Mouse (Mus musculus): ENCODE measurements around the gene Prpf6. TPM values are rescaled to one million over a fixed set of nuclear protein-coding genes. Genes with fewer than 3 reads are reported as not detected.

Gene Prpf6
- polyA plus RNA-seq (2015; fragmentation: Nextera tagmentation; extraction: Ambion mirVana) = 57.3 and 63.6 TPM in 2 replicates

DNA sequence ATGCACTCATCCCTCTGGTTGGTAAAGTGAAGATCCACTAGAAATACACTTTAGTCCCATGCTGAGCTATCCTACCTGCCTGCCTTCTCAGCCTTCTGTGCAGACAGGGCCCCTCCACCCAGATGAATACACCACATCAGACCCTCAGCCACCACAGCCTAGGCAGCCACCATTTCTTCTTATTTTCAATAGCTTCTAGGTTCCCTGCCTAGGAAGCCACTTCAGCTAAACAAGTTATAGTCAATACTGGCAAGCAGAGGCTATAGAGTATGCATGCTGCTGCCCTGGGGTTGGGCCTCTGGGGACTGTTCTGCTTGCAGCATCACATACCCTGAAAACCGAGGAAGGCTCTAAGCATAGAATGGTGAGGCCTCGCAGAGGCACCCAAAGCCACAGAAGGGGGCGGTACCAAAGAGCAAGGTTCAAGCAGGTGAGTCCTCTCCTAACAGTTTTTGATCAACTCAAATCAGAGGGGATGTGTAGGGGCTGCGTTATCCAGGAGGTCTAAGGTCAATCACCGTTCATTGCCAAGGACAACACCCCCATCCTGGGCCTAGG, at the start of gene Prpf6:
Gene Prpf6, plus strand, starts transcription at position 341 of the 558 bp plus-strand sequence.
- H3K36me3 ChIP-seq (ENCODE audit: control insufficient read depth, insufficient read depth, low read length) = peaks cover 36% of the 10 kb centered on the region
- peak within 1 kb of the TSS; percentile 96 for H3K27ac ChIP-seq (ENCODE audit: low read depth, low read length)
- H3K4me3 ChIP-seq (ENCODE audit: low read length) = peak within 1 kb of the TSS; percentile 93
- peak within 1 kb of the TSS; percentile 74 for H3K4me2 ChIP-seq (ENCODE audit: low read length)
- ATAC-seq = 0 out of 2 replicates have a peak, but pooled peaks have one; percentile 3
- 17% methylated on average over 5 of the region's 5 CpGs for WGBS
- no peaks in the 10 kb centered on the region for H3K9me3 ChIP-seq (ENCODE audit: control insufficient read depth, low read length)
- no peaks in the 10 kb centered on the region for H3K27me3 ChIP-seq (replicated peaks; ENCODE audit: control insufficient read depth, insufficient read depth, low read length)
- H3K4me1 ChIP-seq (ENCODE audit: control insufficient read depth, insufficient read depth, low read depth, low read length) = peaks cover 20% of the 10 kb centered on the region
- H3K9ac ChIP-seq (ENCODE audit: low read depth, low read length) = peak within 1 kb of the TSS; percentile 95

DNA sequence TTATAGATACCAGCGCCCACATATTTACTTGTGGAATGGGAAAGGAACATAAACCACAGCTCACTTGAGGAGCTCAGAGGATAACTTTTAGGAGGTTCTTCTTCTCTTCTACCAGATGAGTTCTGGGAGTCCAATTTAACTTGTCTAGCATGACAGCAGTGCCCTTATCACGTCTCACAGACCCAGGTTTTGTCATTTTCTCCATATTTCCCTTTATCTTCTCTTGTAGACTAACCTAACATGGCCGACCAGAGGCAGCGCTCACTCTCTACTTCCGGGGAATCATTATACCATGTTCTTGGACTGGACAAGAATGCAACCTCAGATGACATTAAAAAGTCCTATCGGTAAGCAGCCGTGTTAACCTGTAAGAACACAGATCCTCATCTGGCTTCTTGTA, 45.5 kb upstream of the Prpf6 start:
- Histone ChIP-seq H3K9me3 (ENCODE audit: control insufficient read depth, low read length) (no peaks in the 10 kb centered on the region), H3K27ac (ENCODE audit: low read depth, low read length) (no peak overlapping the region), H3K4me3 (ENCODE audit: low read length) (no peak overlapping the region), H3K36me3 (ENCODE audit: control insufficient read depth, insufficient read depth, low read length) (peaks cover 32% of the 10 kb centered on the region), H3K4me1 (ENCODE audit: control insufficient read depth, insufficient read depth, low read depth, low read length) (no peaks in the 10 kb centered on the region), H3K9ac (ENCODE audit: low read depth, low read length) (no peak overlapping the region), H3K27me3 (replicated peaks; ENCODE audit: control insufficient read depth, insufficient read depth, low read length) (no peaks in the 10 kb centered on the region), H3K4me2 (ENCODE audit: low read length) (no peak overlapping the region)
- 97% methylated on average over 7 of the region's 7 CpGs for WGBS
- no peak for ATAC-seq

- no peak overlapping the region for H3K9ac ChIP-seq (ENCODE audit: low read depth, low read length)
- no peak overlapping the region for H3K27ac ChIP-seq (ENCODE audit: low read depth, low read length)
- 71% methylated on average over 1 of the region's 1 CpGs for WGBS
- no peaks in the 10 kb centered on the region for H3K4me1 ChIP-seq (ENCODE audit: control insufficient read depth, insufficient read depth, low read depth, low read length)
- H3K36me3 ChIP-seq (ENCODE audit: control insufficient read depth, insufficient read depth, low read length) = peaks cover 43% of the 10 kb centered on the region
- H3K4me2 ChIP-seq (ENCODE audit: low read length) = no peak overlapping the region
- no peaks in the 10 kb centered on the region for H3K9me3 ChIP-seq (ENCODE audit: control insufficient read depth, low read length)
- no peak for ATAC-seq
- H3K4me3 ChIP-seq (ENCODE audit: low read length) = no peak overlapping the region
- H3K27me3 ChIP-seq (replicated peaks; ENCODE audit: control insufficient read depth, insufficient read depth, low read length) = no peaks in the 10 kb centered on the region
Observed at GRCm38 (mm10) chr2:181548227-181548626, 43.4 kb upstream of the Prpf6 start.

- Histone ChIP-seq H3K27ac (ENCODE audit: low read depth, low read length) (no peak overlapping the region), H3K36me3 (ENCODE audit: control insufficient read depth, insufficient read depth, low read length) (peaks cover 43% of the 10 kb centered on the region), H3K9ac (ENCODE audit: low read depth, low read length) (no peak overlapping the region), H3K4me2 (ENCODE audit: low read length) (no peak overlapping the region), H3K9me3 (ENCODE audit: control insufficient read depth, low read length) (no peaks in the 10 kb centered on the region), H3K4me3 (ENCODE audit: low read length) (no peak overlapping the region), H3K27me3 (replicated peaks; ENCODE audit: control insufficient read depth, insufficient read depth, low read length) (no peaks in the 10 kb centered on the region), H3K4me1 (ENCODE audit: control insufficient read depth, insufficient read depth, low read depth, low read length) (no peaks in the 10 kb centered on the region)
- WGBS = 85% methylated on average over 5 of the region's 5 CpGs
- ATAC-seq = no peak
Observed at GRCm38 (mm10) chr2:181548682-181549081, 43.0 kb upstream of the Prpf6 start.

- H3K36me3 ChIP-seq (ENCODE audit: control insufficient read depth, insufficient read depth, low read length) = peaks cover 43% of the 10 kb centered on the region
- no peak overlapping the region for H3K27ac ChIP-seq (ENCODE audit: low read depth, low read length)
- H3K27me3 ChIP-seq (replicated peaks; ENCODE audit: control insufficient read depth, insufficient read depth, low read length) = no peaks in the 10 kb centered on the region
- H3K4me2 ChIP-seq (ENCODE audit: low read length) = no peak overlapping the region
- no peaks in the 10 kb centered on the region for H3K4me1 ChIP-seq (ENCODE audit: control insufficient read depth, insufficient read depth, low read depth, low read length)
- no peak for ATAC-seq
- H3K4me3 ChIP-seq (ENCODE audit: low read length) = no peak overlapping the region
- H3K9me3 ChIP-seq (ENCODE audit: control insufficient read depth, low read length) = no peaks in the 10 kb centered on the region
- no peak overlapping the region for H3K9ac ChIP-seq (ENCODE audit: low read depth, low read length)
- 100% methylated on average over 2 of the region's 2 CpGs for WGBS
Observed at GRCm38 (mm10) chr2:181550233-181550632, 41.4 kb upstream of the Prpf6 start.

GRCm38 (mm10) chr2:181553772-181554171, 37.9 kb upstream of the Prpf6 start:
- Histone ChIP-seq H3K9me3 (ENCODE audit: control insufficient read depth, low read length) (no peaks in the 10 kb centered on the region), H3K4me3 (ENCODE audit: low read length) (no peak overlapping the region), H3K36me3 (ENCODE audit: control insufficient read depth, insufficient read depth, low read length) (peaks cover 35% of the 10 kb centered on the region), H3K4me2 (ENCODE audit: low read length) (no peak overlapping the region), H3K27ac (ENCODE audit: low read depth, low read length) (no peak overlapping the region), H3K4me1 (ENCODE audit: control insufficient read depth, insufficient read depth, low read depth, low read length) (no peaks in the 10 kb centered on the region), H3K27me3 (replicated peaks; ENCODE audit: control insufficient read depth, insufficient read depth, low read length) (no peaks in the 10 kb centered on the region), H3K9ac (ENCODE audit: low read depth, low read length) (no peak overlapping the region)
- no peak for ATAC-seq

DNA sequence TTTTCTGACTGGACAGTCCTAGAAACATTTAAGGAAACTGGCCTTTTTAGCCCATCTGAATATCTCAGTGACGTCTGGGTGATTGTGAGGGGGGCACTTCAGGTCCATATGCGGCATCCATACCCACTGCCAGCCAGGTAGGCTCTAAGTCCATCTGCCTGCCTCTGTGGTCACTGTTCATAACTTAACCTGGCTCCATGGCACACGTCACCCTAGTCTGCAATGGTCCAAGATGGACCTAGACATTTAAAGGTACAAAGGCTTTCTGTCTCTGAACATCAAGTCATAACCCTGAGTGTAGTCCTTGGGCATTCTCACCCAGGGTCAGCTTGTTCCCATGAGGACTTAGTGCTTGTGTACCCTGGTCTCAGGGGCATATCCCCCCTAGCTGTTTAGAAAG, 24.3 kb upstream of the Prpf6 start:
- Histone ChIP-seq H3K27me3 (replicated peaks; ENCODE audit: control insufficient read depth, insufficient read depth, low read length) (no peaks in the 10 kb centered on the region), H3K9ac (ENCODE audit: low read depth, low read length) (no peak overlapping the region), H3K4me2 (ENCODE audit: low read length) (no peak overlapping the region), H3K9me3 (ENCODE audit: control insufficient read depth, low read length) (no peaks in the 10 kb centered on the region; the same call in 1 of the 2 replicates), H3K27ac (ENCODE audit: low read depth, low read length) (no peak overlapping the region), H3K4me1 (ENCODE audit: control insufficient read depth, insufficient read depth, low read depth, low read length) (no peaks in the 10 kb centered on the region), H3K4me3 (ENCODE audit: low read length) (no peak overlapping the region), H3K36me3 (ENCODE audit: control insufficient read depth, insufficient read depth, low read length) (no peaks in the 10 kb centered on the region)
- no peak for ATAC-seq
- WGBS = 88% methylated on average over 3 of the region's 3 CpGs

DNA sequence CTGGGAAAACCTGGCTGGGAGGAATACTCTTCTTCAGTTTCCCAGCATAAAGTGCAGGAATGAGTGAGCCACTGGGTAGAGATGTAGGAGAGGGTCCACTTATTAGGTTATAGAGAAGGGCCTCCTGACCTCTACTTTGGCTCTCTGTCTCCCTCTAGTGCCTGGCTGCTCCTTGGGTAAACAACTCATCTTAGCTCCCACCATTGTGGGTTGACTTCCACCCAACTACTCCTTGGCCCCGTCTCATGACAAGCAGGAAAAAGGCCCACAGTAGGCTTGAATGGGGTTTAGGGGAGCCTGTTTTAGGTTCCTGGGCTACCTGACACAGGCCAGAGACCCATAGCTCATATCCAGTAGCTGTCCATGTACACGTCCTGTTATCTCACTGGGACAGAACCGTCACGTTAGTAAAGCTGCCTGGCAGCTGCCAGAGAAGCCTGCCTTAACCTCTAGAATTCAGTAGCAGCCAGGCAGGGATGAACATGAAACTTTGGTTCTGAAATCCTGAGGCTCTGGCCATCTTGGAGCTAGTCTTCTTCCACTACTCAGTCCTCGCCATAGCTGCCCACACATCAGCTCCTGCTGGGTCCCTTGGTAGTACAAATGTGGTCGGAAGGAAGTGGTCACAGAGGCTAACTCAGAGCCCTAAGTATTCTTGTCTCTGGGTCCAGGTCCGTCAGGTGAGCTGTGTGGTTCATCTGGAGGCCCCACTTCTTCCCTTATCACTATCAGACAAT, 23.2 kb upstream of the Prpf6 start:
- Histone ChIP-seq H3K36me3 (ENCODE audit: control insufficient read depth, insufficient read depth, low read length) (no peaks in the 10 kb centered on the region), H3K4me3 (ENCODE audit: low read length) (no peak overlapping the region), H3K4me1 (ENCODE audit: control insufficient read depth, insufficient read depth, low read depth, low read length) (no peaks in the 10 kb centered on the region), H3K9ac (ENCODE audit: low read depth, low read length) (no peak overlapping the region), H3K27ac (ENCODE audit: low read depth, low read length) (no peak overlapping the region), H3K9me3 (ENCODE audit: control insufficient read depth, low read length) (no peaks in the 10 kb centered on the region; the same call in 1 of the 2 replicates), H3K27me3 (replicated peaks; ENCODE audit: control insufficient read depth, insufficient read depth, low read length) (no peaks in the 10 kb centered on the region), H3K4me2 (ENCODE audit: low read length) (no peak overlapping the region)
- ATAC-seq = no peak
- WGBS = 77% methylated on average over 7 of the region's 7 CpGs

DNA sequence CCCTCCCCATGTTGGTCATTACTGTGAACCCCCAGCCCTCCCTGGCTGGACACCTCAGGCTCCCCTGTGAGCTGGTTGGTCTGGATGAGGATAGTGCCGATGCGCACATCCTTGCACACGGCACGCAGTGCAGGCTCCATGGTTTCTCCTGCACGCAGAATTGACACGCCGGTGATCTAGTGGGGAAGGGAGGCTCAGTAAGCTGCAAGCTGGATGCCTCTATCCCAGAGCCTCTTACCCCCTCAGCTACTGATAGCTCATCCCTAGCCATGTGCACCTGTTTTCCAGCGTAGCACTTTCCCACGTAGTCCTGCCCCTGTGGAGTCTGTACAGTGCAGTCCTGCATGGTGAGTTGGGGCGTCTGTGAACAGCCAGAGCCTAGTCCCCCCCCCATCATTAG, 21.8 kb upstream of the Prpf6 start:
- no peaks in the 10 kb centered on the region for H3K4me1 ChIP-seq (ENCODE audit: control insufficient read depth, insufficient read depth, low read depth, low read length)
- WGBS = 94% methylated on average over 10 of the region's 10 CpGs

More for the DNA sequence above, 21.8 kb upstream of the Prpf6 start:
- Histone ChIP-seq H3K27me3 (replicated peaks; ENCODE audit: control insufficient read depth, insufficient read depth, low read length) (no peaks in the 10 kb centered on the region), H3K27ac (ENCODE audit: low read depth, low read length) (no peak overlapping the region), H3K9ac (ENCODE audit: low read depth, low read length) (no peak overlapping the region), H3K36me3 (ENCODE audit: control insufficient read depth, insufficient read depth, low read length) (no peaks in the 10 kb centered on the region; the same call in 1 of the 2 replicates), H3K4me2 (ENCODE audit: low read length) (no peak overlapping the region), H3K9me3 (ENCODE audit: control insufficient read depth, low read length) (no peaks in the 10 kb centered on the region; the same call in 1 of the 2 replicates), H3K4me3 (ENCODE audit: low read length) (no peak overlapping the region)
- no peak for ATAC-seq

All from hindbrain, embryonic 16.5 days (tissue).